Mouse (Mus musculus): ENCODE results near the gene Myh6. TPM values are rescaled to one million over a fixed set of nuclear protein-coding genes. Genes with fewer than 3 reads are reported as not detected.

The Myh6 gene
- polyA plus RNA-seq, 1 experiment from 2014 or later: 0.99 TPM

DNA sequence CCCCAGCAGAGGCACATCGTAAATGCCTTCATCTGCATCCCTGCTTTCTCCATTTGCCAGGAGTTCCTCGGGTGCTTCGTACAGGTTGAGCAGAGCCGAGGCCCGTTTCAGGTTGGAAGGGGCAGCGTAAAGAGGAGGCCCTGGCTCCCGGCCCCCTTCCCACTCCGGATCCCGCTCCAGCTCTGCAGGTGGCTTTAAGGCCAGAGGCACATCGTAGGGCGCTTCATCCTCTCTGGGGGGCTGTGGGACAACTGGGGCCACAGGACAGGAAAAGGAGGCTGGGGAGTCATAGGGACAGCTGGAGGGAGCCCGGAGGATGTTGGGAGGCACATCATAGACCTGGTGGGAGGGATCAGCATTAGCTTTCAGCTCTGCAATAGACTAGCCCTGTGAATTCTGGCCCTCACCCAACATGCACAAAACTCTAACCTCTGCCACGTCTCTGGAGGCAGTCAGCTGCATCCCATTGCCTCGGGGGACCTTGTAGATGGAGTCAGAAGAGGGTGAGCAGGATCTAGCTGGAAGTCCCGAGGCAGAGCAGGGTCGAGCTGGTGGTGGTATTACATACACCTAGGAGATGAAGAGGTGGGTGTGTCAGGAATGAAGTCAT is 46.5 kb downstream of the Myh6 start:
- no peak overlapping the region for H3K4me3 ChIP-seq
- no peak overlapping the region for H3K4me2 ChIP-seq (replicated peaks)
- peaks cover 19% of the 10 kb centered on the region for H3K9me3 ChIP-seq
- H3K9ac ChIP-seq (replicated peaks): no peak overlapping the region
- H3K27ac ChIP-seq (replicated peaks): no peak overlapping the region
- H3K27me3 ChIP-seq: no peaks in the 10 kb centered on the region
- ATAC-seq (ENCODE audit: low FRiP score, low read depth): no peak
- peaks cover 16% of the 10 kb centered on the region for H3K4me1 ChIP-seq
- peaks cover 62% of the 10 kb centered on the region for H3K36me3 ChIP-seq
- WGBS: 95% methylated on average over 16 of the region's 16 CpGs

DNA sequence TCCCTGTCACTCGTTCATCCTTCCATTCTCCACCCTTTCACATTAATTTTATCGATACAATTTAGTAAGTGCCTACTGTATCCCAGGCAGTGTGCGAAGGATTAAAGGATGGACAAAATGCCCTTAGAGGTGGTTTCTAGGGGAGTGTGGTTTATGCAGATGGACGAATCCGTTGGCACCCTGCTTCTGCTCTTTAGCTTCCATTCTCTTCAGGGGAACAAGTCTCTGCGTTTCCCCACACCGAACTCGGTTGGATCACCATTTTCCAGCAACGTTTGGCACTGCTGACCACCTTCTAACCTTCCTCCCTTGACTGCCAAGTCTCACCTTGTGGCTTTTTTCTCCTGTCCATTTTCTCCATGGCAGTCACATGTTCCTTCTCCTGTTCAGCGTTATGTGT is 53.4 kb downstream of the Myh6 start:
- Histone ChIP-seq H3K4me2 (replicated peaks) (peak overlapping the region; percentile 99), H3K9ac (replicated peaks) (peak overlapping the region; percentile 98; the same call in 1 of the 2 replicates), H3K4me3 (peak overlapping the region; percentile 97), H3K4me1 (peaks cover 20% of the 10 kb centered on the region), H3K9me3 (no peaks in the 10 kb centered on the region), H3K27ac (replicated peaks) (peak overlapping the region; percentile 86), H3K36me3 (peaks cover 47% of the 10 kb centered on the region), H3K27me3 (no peaks in the 10 kb centered on the region)
- WGBS: 22% methylated on average over 10 of the region's 10 CpGs
- ATAC-seq (ENCODE audit: low FRiP score, low read depth): peak; percentile 16; the same call in 1 of the 2 replicates

DNA sequence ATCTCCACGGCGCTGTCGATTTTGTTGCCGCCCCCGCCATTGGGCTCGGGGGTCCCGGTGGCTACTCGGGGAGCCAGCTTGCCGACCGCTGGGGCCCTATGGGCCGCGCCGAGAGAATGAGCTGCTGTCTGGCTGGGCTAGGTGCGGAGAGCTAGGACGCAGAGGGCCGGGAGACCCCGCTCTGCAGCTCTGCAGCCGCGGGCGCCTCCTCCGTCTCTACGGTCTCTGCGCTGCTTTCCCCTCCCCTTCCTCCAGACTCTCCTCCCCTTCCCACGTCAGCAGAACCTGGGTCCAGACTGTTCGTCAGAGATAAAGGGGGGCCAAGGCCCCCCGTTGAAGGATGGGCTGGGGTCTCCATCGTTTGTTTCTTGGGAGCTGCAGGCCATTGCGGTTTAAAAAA is 53.8 kb downstream of the Myh6 start, which contains the start of gene Slc22a17:
Slc22a17 (minus strand) TSS at position 247 of the 400 bp plus-strand sequence.
- Histone ChIP-seq H3K4me3 (peak within 1 kb of the TSS; percentile 97), H3K9ac (replicated peaks) (peak within 1 kb of the TSS; percentile 98), H3K4me1 (peaks cover 20% of the 10 kb centered on the region), H3K4me2 (replicated peaks) (peak within 1 kb of the TSS; percentile 99), H3K9me3 (no peaks in the 10 kb centered on the region), H3K27ac (replicated peaks) (peak within 1 kb of the TSS; percentile 86), H3K36me3 (peaks cover 49% of the 10 kb centered on the region), H3K27me3 (no peaks in the 10 kb centered on the region)
- 0% methylated on average over 28 of the region's 28 CpGs for WGBS
- ATAC-seq (ENCODE audit: low FRiP score, low read depth): peak; percentile 96

DNA sequence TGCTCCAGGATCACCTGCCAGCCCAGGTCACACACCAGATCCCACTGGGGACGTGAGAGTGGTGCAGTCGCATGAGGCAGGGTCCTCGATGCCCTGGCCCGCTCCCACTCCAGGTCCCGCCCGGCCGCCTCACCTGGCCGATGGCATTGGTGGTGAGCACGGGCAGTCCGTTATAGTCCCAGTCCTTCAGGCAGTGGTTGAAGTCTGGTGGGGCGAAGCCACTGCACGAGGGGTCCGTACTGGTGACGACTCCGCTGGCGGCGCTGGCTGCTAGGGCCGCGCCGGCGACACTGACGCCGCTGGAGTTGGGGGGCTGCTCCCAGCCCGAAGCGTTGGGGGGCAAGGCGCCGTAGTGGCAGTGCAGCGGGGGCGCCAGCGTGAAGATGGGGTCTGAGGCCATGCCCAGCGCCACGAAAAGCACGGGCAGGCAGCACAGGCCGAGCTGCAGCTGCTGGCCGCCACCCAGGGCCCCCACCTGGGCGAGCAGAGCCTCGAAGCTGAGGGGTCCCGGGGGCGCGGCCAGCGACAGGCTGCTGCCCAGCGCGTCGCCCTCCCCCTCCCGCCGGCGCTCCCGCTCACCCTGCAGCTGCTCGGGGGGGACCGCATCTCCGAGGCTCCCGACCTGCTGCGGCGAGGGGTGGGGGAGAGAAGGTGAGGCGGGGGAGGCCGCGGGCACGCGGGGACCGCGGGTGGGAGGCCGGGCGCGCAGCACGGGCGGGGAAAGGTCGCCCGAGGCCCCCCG is 54.4 kb downstream of the Myh6 start:
- peak overlapping the region; percentile 86 for H3K27ac ChIP-seq (replicated peaks)
- peak overlapping the region; percentile 99 for H3K4me2 ChIP-seq (replicated peaks)
- peak overlapping the region; percentile 98 for H3K9ac ChIP-seq (replicated peaks)
- H3K27me3 ChIP-seq: no peaks in the 10 kb centered on the region
- no peaks in the 10 kb centered on the region for H3K9me3 ChIP-seq
- peak; percentile 75 for ATAC-seq (ENCODE audit: low FRiP score, low read depth)
- 2% methylated on average over 62 of the region's 69 CpGs for WGBS
- H3K4me3 ChIP-seq: peak overlapping the region; percentile 97
- peaks cover 20% of the 10 kb centered on the region for H3K4me1 ChIP-seq
- peaks cover 51% of the 10 kb centered on the region for H3K36me3 ChIP-seq

- no peak for ATAC-seq (ENCODE audit: low FRiP score, low read depth)
- H3K4me2 ChIP-seq (replicated peaks): no peak overlapping the region
- no peaks in the 10 kb centered on the region for H3K27me3 ChIP-seq
- H3K4me1 ChIP-seq: peaks cover 20% of the 10 kb centered on the region
- no peaks in the 10 kb centered on the region for H3K9me3 ChIP-seq
- peaks cover 55% of the 10 kb centered on the region for H3K36me3 ChIP-seq
- no peak overlapping the region for H3K27ac ChIP-seq (replicated peaks)
- no peak overlapping the region for H3K4me3 ChIP-seq
- WGBS: 94% methylated on average over 7 of the region's 7 CpGs
- H3K9ac ChIP-seq (replicated peaks): no peak overlapping the region
These were observed 58.0 kb downstream of the Myh6 start for GRCm38 (mm10) chr14:54908682-54909081.

DNA sequence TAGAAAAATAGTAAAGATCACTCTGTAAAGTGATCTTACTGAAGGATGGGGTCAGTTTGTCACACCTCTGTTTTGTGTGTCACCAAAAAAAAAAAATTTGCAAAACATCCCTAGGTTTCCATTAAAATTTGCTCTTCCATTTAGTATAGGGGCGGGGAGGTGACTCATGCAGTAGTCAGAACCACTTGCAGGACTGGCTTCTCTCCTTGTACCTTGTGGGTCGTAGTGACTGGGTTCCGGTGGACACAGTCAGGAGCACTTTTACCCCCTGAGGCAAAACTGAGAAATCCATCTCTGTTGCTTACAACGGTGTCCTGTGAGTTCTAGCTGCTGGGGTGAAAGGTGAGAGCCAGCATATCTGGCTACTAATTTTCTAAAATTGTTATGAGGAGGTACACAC is 63.1 kb downstream of the Myh6 start:
- no peak for ATAC-seq (ENCODE audit: low FRiP score, low read depth)
- H3K27me3 ChIP-seq: no peaks in the 10 kb centered on the region
- H3K36me3 ChIP-seq: peaks cover 33% of the 10 kb centered on the region
- H3K4me1 ChIP-seq: no peaks in the 10 kb centered on the region
- WGBS: 93% methylated on average over 4 of the region's 4 CpGs
- H3K4me3 ChIP-seq: no peak overlapping the region
- no peak overlapping the region for H3K4me2 ChIP-seq (replicated peaks)
- H3K9me3 ChIP-seq: no peaks in the 10 kb centered on the region
- H3K9ac ChIP-seq (replicated peaks): no peak overlapping the region
- H3K27ac ChIP-seq (replicated peaks): no peak overlapping the region

- Histone ChIP-seq H3K4me3 (no peak overlapping the region), H3K36me3 (peaks cover 35% of the 10 kb centered on the region), H3K27me3 (no peaks in the 10 kb centered on the region), H3K4me1 (peaks cover 16% of the 10 kb centered on the region), H3K27ac (replicated peaks) (peak overlapping the region; percentile 58; the same call in 1 of the 2 replicates), H3K9ac (replicated peaks) (no peak overlapping the region), H3K4me2 (replicated peaks) (no peak overlapping the region), H3K9me3 (no peaks in the 10 kb centered on the region)
- WGBS: 0% methylated on average over 3 of the region's 3 CpGs
- peak; percentile 36; the same call in 1 of the 2 replicates for ATAC-seq (ENCODE audit: low FRiP score, low read depth)
These were observed 66.3 kb downstream of the Myh6 start for GRCm38 (mm10) chr14:54900383-54900782.

DNA sequence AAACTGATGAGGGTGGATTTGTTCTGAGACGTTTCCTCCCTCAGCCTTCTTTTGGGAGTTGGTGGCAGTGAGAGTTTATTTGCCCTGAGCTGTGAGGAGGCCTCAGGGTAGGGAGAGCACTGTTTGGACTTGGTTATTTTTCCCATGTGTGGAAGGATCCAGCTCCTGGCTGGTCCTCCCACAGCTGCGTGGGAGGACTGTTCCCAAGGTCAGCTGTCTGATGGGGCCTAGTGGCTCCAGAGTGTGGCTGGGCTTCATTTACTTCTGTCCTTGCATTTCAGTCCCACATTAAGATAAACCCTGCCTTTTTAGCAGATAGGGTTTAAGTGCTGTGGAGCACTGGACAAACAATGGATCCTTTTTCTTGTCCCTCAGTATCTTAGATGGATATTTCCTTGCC is 69.3 kb downstream of the Myh6 start:
- 0 out of 2 replicates have a peak overlapping the region, but pooled peaks have one; percentile 1 for H3K27ac ChIP-seq (replicated peaks)
- H3K4me1 ChIP-seq: peaks cover 22% of the 10 kb centered on the region
- H3K4me3 ChIP-seq: no peak overlapping the region
- no peaks in the 10 kb centered on the region for H3K27me3 ChIP-seq
- H3K4me2 ChIP-seq (replicated peaks): no peak overlapping the region
- peaks cover 30% of the 10 kb centered on the region for H3K36me3 ChIP-seq
- peak overlapping the region; percentile 8; the same call in 1 of the 2 replicates for H3K9ac ChIP-seq (replicated peaks)
- no peak for ATAC-seq (ENCODE audit: low FRiP score, low read depth)
- 69% methylated on average over 2 of the region's 2 CpGs for WGBS
- no peaks in the 10 kb centered on the region for H3K9me3 ChIP-seq

DNA sequence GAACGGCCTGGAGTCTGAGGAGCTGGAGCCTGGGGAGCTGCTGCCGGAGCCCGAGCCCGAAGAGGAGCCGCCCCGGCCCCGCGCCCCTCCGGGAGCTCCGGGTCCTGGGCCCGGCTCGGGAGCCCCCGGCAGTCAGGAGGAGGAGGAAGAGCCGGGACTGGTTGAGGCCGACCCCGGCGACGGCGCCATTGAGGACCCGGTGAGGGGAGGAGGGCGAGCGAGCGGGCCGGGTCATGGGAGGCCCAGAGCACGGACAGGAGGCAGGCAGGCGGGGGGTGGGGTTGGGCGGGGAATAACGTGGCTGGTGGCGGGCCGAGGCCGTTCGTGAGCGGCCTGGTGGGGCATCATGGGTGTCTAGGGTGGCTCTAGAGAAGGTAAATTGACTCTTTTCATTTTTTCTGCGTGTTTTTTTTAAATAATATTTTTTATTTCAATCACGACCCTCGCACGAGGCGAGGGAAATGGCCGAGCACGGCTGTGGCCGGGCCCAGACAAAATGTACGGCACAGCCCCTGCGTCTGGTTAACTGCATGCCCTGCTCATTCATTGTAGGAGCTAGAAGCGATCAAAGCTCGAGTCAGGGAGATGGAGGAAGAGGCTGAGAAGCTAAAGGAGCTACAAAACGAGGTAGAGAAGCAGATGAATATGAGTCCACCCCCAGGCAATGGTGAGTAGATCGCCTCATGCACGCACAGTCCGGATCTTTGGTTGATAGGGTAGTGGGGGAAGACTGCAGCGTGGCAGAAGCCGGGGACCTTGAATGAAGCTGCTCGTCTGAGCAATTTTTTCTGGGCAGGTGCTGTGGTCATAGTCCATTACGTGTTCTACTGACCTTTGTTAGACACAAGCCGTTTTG is 72.2 kb downstream of the Myh6 start:
- peak; percentile 59 for ATAC-seq (ENCODE audit: low FRiP score, low read depth)

DNA sequence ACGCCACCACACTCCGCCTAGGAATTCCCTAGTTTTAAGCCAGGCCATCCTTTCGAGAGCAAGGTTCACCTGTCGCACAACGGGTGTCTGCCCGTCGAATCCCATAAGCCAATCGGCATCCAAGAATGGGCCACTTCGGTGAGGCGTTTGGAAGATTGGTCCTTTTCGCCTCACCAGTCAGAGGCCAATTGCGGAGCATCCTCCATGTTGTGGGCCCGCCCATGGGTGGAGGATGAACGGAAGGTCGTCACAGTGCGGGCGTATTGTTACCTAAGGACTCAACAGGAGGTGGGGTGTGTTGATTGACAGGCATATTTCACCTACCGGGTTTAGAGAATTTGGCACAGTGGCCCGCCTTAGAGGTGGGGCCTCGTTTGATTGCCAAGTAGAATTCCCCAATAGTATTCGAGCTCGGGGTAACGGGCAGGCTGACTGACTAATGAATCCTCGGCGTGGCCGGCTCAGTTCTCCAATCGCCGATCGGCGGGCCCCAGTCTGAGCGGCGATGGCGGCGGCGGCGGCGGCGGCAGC is 73.0 kb downstream of the Myh6 start:
- peak; percentile 99 for ATAC-seq (ENCODE audit: low FRiP score, low read depth)
- H3K4me2 ChIP-seq (replicated peaks): peak overlapping the region; percentile 51
- peak overlapping the region; percentile 98 for H3K4me3 ChIP-seq
- peak overlapping the region; percentile 100 for H3K9ac ChIP-seq (replicated peaks)
- H3K27ac ChIP-seq (replicated peaks): peak overlapping the region; percentile 93
- H3K4me1 ChIP-seq: peaks cover 22% of the 10 kb centered on the region
- no peaks in the 10 kb centered on the region for H3K9me3 ChIP-seq
- H3K27me3 ChIP-seq: no peaks in the 10 kb centered on the region
- peaks cover 30% of the 10 kb centered on the region for H3K36me3 ChIP-seq
- WGBS: under 1% methylated on average over 38 of the region's 38 CpGs

More for the DNA sequence above, 72.2 kb downstream of the Myh6 start:
- Histone ChIP-seq H3K4me3 (peak overlapping the region; percentile 98), H3K27me3 (no peaks in the 10 kb centered on the region), H3K4me2 (replicated peaks) (peak overlapping the region; percentile 74), H3K36me3 (peaks cover 30% of the 10 kb centered on the region), H3K27ac (replicated peaks) (peak overlapping the region; percentile 93), H3K4me1 (peaks cover 22% of the 10 kb centered on the region), H3K9me3 (no peaks in the 10 kb centered on the region), H3K9ac (replicated peaks) (peak overlapping the region; percentile 100)
- WGBS: under 1% methylated on average over 50 of the region's 54 CpGs

DNA sequence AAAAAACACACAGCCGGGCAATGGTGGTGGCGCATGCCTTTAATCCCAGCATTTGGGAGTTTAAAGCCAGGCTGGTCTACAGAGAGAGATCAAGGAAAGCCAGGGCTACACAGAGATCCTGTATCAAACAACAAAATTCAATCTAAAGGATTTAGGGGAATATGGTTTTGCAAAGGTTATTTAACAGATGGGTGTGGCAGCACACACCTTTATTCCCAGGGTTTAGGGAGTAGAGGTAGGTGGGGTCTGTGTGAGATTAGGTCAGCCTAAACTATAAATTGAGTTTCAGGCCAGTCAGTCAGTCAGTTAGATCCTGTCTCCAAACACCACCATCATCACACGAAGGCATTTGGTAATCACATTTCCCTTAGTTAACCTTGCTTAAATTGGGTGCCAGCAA is 74.5 kb downstream of the Myh6 start, which contains the start of gene Pabpn1:
Pabpn1 (plus strand) TSS at position 301 of the 400 bp plus-strand sequence.
- no peak for ATAC-seq (ENCODE audit: low FRiP score, low read depth)
- H3K4me1 ChIP-seq: peaks cover 22% of the 10 kb centered on the region
- H3K9ac ChIP-seq (replicated peaks): 0 out of 2 replicates have a peak within 1 kb of the TSS, but pooled peaks have one; percentile 35
- WGBS: 91% methylated on average over 3 of the region's 3 CpGs
- H3K36me3 ChIP-seq: peaks cover 19% of the 10 kb centered on the region
- peak within 1 kb of the TSS; percentile 79 for H3K27ac ChIP-seq (replicated peaks)
- no peaks in the 10 kb centered on the region for H3K9me3 ChIP-seq
- no peaks in the 10 kb centered on the region for H3K27me3 ChIP-seq
- H3K4me2 ChIP-seq (replicated peaks): peak within 1 kb of the TSS; percentile 51
- H3K4me3 ChIP-seq: peak within 1 kb of the TSS; percentile 98
